19 mouse cellular contexts compared by ENCODE assay signal in genomic region chr4:52530636-52531035, GRCm38 (mm10). TPM values are rescaled to one million over a fixed set of nuclear protein-coding genes. Genes with fewer than 3 reads are reported as not detected.
DNase-seq lines count a peak whose midpoint lies in the region; TF ChIP-seq lines count a peak whose summit lies in the region.
"Had no signal": no experiment of that assay in that cellular context is flagged by ENCODE, and none has a peak within 500 bp of the region (broad histone marks: within the 10 kb centered on the region; RNA-seq: fewer than 3 reads in every experiment).

No protein-coding gene starts in this region.

- peak overlapping the region; percentile 71 for H3K27ac ChIP-seq in layer of hippocampus, adult 2 months
- H3K27ac ChIP-seq: embryonic facial prominence, embryonic 10.5 days; embryonic facial prominence, embryonic 12.5 days; forebrain, embryonic 13.5 days; forebrain, embryonic 15.5 days had no signal

- peak in 1 of 2 experiments; percentile 58 for DNase-seq in layer of hippocampus, adult 2 months (ENCODE audit: low spot score in 2 of 2)
- DNase-seq in layer of hippocampus, postnatal 25 days (ENCODE audit: extremely low spot score in 1 of 2, low spot score in 1 of 2), result no peak
- DNase-seq in brain, adult 2 months (ENCODE audit: low read depth, low spot score), result peak; percentile 35
- peak; percentile 13 for DNase-seq in telencephalon, adult 2 months (ENCODE audit: low read depth, low spot score)
- no peak for DNase-seq in right cerebral cortex, postnatal 10 days (ENCODE audit: low spot score in 2 of 2)
- DNase-seq: adrenal gland, adult 2 months; adrenal gland, postnatal 10 days; adrenal gland, postnatal 25 days; cerebellum, adult 11-12 months; cerebellum, adult 2 months; cerebellum, adult 9-10 months; cerebellum, postnatal 10 days; cerebellum, postnatal 25 days; forebrain, postnatal 0 days had no signal

- TF ChIP-seq CTCF in layer of hippocampus, adult 2 months (conservative IDR thresholded peaks at IDR 0.05), result no peak

- H3K4me3 ChIP-seq in layer of hippocampus, adult 2 months, result no peak overlapping the region
- H3K4me3 ChIP-seq: embryonic facial prominence, embryonic 10.5 days; embryonic facial prominence, embryonic 12.5 days; forebrain, embryonic 13.5 days; forebrain, embryonic 15.5 days had no signal

RNA-seq across cellular contexts. Expression of gene Vma21-ps, which starts 33.6 kb away (rescaled TPM):
- not detected for total RNA-seq in layer of hippocampus, adult 2 months (2021)
- total RNA-seq in layer of hippocampus, postnatal 25 days (2021), result not detected
- total RNA-seq: adrenal gland, adult 2 months; adrenal gland, postnatal 10 days; adrenal gland, postnatal 25 days; adrenal gland, postnatal 4 days; forebrain, postnatal 0 days had no signal

Comparison
In these comparisons a context has a peak if more than half of its experiments do, and no peak if none do; other contexts are left out.
1. DNase-seq: peak in brain, adult 2 months (single experiment) and telencephalon, adult 2 months (single experiment); none in layer of hippocampus, postnatal 25 days (0 of 2) and right cerebral cortex, postnatal 10 days (0 of 2).